Mouse (Mus musculus) adrenal gland, adult 8-10 months (tissue): Measurements from ENCODE around the gene Masp1. TPM values are rescaled to one million over a fixed set of nuclear protein-coding genes. Genes with fewer than 3 reads are reported as not detected.

Source experiments
- total RNA-seq, 4 experiments: library from RNA; stranded (reverse); gene quantifications; 2 replicates each; pipeline ENCODE4 v1.2.4; 2022

Masp1 gene
- total RNA-seq, 4 experiments from 2014 or later: 5.1 to 115 (median 61.8) TPM

Other genes with a start within 250 kb of the Masp1 start
- gene Rtp1, start 91.7 kb downstream of the Masp1 start, total RNA-seq: not detected
- 10 to 100 TPM in 2 of 4 experiments, 1 to 10 TPM in 2; 8.4 to 11.8 (median 9.9) TPM for gene Rtp4, start 524 bp downstream of the Masp1 start, total RNA-seq